Mouse (Mus musculus) lung, postnatal 0 days (tissue): ENCODE results near the gene Dpy19l1. TPM values are rescaled to one million over a fixed set of nuclear protein-coding genes. Genes with fewer than 3 reads are reported as not detected.

Source experiments
- ATAC-seq: fragments of 200-750 bp; cut with Nextera tagmentation; 2 replicates; pipeline ENCODE4 v1.8.0; 2017; ENCODE audit warnings: moderate library complexity
- DNase-seq: peaks from one replicate; pipeline ENCODE4 v3.0.0-alpha.2; 2016; ENCODE audit warnings: low spot score
- H3K27ac ChIP-seq: fragments of 300-500 bp; sonication (generic); 2 replicates; pipeline ENCODE4 v1.5.1; 2014; ENCODE audit warnings: antibody characterized with exemption, mild to moderate bottlenecking, low read length, mixed read lengths
- H3K27me3 ChIP-seq: fragments of 300-500 bp; sonication (generic); replicated peaks from 2 replicates; pipeline ENCODE4 v1.6.1; 2014; ENCODE audit warnings: low read length, mixed read lengths; ENCODE audit not compliant: insufficient read depth
- H3K36me3 ChIP-seq: fragments of 300-500 bp; sonication (generic); 2 replicates; pipeline ENCODE4 v1.6.1; 2014; ENCODE audit warnings: low read length, mixed read lengths; ENCODE audit not compliant: insufficient read depth
- H3K4me1 ChIP-seq: fragments of 300-500 bp; sonication (generic); 2 replicates; pipeline ENCODE4 v1.6.1; 2014; ENCODE audit warnings: antibody characterized with exemption, low read depth, low read length, mixed read lengths; ENCODE audit not compliant: insufficient read depth
- H3K4me2 ChIP-seq: fragments of 300-500 bp; sonication (generic); replicated peaks from 2 replicates; pipeline ENCODE4 v1.6.1; 2014; ENCODE audit warnings: low read depth, mild to moderate bottlenecking, low read length, moderate library complexity, mixed read lengths
- H3K4me3 ChIP-seq: fragments of 300-500 bp; sonication (generic); 2 replicates; pipeline ENCODE4 v1.5.1; 2014; ENCODE audit warnings: low read depth, low read length
- H3K9ac ChIP-seq: fragments of 300-500 bp; sonication (generic); replicated peaks from 2 replicates; pipeline ENCODE4 v1.6.1; 2014; ENCODE audit warnings: low read depth, mild to moderate bottlenecking
- H3K9me3 ChIP-seq: fragments of 300-500 bp; sonication (generic); 2 replicates; pipeline ENCODE4 v1.6.1; 2016; ENCODE audit warnings: low read length, mixed read lengths
- CTCF ChIP-seq: IDR thresholded peaks from 2 replicates; pipeline ENCODE4 v1.5.1; 2016; ENCODE audit warnings: antibody characterized with exemption, mild to moderate bottlenecking
- EP300 ChIP-seq: IDR thresholded peaks from 2 replicates; pipeline ENCODE4 v1.6.1; 2016; ENCODE audit warnings: antibody characterized with exemption, mild to moderate bottlenecking, control low read depth
- WGBS: fragments of 180-500 bp; shearing (Covaris S2); extraction: QIAGEN DNeasy Blood & Tissue Kit; methylation state at CpG from one replicate; pipeline ENCODE4 v1.1.7; 2014; 5-methylcytosine and 5-hydroxymethylcytosine counted together
- polyA plus RNA-seq: library from polyadenylated mRNA; unstranded; fragments of >200 nt; fragmentation: Nextera tagmentation; extraction: Ambion mirVana; gene quantifications from 2 replicates; pipeline ENCODE4 v1.2.1, GENCODE M21; 2015

Gene Dpy19l1
- 8.2 and 10.1 TPM in 2 replicates for polyA plus RNA-seq

DNA sequence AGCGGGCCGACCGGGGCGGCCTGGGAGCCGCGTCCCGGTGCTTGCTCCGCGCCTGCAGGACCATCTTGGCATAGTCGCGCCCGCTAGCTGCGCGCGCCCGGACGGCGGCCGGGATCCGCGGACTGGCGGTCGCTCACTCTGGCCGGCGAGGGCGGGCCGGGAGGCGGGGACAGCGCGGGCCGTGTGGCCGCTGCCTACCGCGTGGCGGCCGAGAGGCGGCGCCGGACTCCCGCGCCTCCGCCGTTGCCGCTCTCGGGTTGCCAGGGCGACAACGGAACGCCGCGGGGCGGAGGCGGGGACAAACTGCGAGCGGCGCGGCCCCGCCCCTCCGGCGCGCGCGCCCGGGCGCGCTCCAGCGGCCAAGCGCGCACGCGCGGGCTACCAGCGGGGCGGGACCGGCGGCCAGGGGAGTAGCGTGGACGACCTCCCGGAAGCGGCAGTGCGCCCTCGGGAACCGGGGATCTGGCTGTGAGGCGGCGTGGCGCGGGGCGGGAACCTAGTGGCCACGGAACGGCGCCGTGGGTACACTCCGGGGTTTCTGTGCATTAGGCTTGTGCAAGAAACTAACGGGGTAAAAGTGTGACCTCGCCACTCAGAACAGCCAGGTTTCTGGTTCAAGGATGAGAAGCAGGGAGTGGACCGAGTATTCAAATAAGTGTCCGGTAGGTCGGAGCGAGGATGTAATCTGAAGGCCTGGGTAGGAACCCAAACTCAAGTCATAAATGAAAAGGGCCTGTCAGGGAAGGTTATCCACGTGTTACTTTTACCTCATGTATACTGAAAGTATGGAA, at the start of gene Dpy19l1:
TSS of gene Dpy19l1 (minus strand) at position 74 of the 791 bp plus-strand sequence.
- Histone ChIP-seq H3K27ac (peak within 1 kb of the TSS; percentile 87), H3K9ac (peak within 1 kb of the TSS; percentile 43), H3K4me1 (peaks cover 3% of the 10 kb centered on the region; the same call in 1 of the 2 replicates), H3K4me2 (peak within 1 kb of the TSS; percentile 66), H3K36me3 (no peaks in the 10 kb centered on the region), H3K27me3 (no peaks in the 10 kb centered on the region), H3K9me3 (no peaks in the 10 kb centered on the region), H3K4me3 (peak within 1 kb of the TSS; percentile 79)
- ATAC-seq (peak; percentile 98), DNase-seq (peak; percentile 96)
- 1% methylated on average over 84 of the region's 99 CpGs for WGBS
- peak; percentile 48; the same call in 1 of the 2 replicates for TF ChIP-seq CTCF
- TF ChIP-seq EP300 = no peak

DNA sequence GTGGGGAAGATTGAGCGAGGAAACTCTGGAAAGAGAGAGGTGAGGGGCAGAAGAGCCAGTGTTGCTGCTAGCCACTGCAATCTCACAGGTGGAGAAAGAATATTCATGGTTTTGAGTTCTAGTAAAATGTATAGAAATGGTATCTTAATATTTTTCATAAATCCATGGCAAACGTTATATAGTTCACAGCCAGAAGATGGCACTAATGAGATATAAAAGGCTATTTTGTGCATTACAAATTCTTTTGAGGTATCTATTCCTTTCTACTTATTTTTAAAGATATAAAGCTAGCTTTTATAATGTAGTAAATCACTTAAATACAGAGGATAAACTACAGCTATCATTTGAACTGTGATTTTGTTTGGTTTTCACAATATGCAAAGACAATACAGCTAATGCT, 35.2 kb upstream of the Dpy19l1 start:
- H3K9ac ChIP-seq = no peak overlapping the region
- ATAC-seq (no peak), DNase-seq (no peak)
- H3K36me3 ChIP-seq = no peaks in the 10 kb centered on the region
- no peaks in the 10 kb centered on the region for H3K4me1 ChIP-seq
- H3K4me3 ChIP-seq = no peak overlapping the region
- WGBS = 29% methylated on average over 2 of the region's 2 CpGs
- H3K27me3 ChIP-seq = no peaks in the 10 kb centered on the region
- no peak for TF ChIP-seq CTCF
- no peak for TF ChIP-seq EP300
- H3K4me2 ChIP-seq = no peak overlapping the region
- H3K9me3 ChIP-seq = no peaks in the 10 kb centered on the region
- H3K27ac ChIP-seq = no peak overlapping the region

DNA sequence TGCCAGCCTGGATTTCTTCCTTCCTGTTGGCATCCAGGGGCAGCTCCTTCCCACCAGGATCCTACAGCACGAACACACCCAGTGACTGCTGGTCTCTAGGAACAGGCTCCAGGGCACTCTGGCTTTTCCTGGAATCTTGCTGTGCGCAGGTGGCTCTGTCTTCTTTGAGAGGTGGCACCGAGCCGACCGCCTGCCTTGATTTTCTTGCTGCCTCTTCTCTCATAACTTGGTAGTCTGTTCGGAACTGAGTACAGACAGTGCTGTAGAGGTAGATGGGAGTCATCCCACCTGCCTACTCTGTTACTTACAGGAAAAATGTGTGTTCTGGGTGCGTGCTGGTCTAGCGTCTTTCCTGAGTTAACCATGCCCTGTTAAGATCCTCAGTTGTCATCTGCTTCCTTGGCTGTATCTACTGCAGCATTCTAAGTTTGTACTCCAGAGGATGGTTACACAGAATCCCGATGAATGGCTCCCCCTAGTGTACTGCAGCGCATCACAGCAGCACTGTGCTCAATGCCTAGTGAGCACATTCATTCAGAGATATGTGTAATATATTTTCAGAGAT, 13.7 kb upstream of the Dpy19l1 start:
- 55% methylated on average over 10 of the region's 10 CpGs for WGBS
- Histone ChIP-seq H3K4me2 (no peak overlapping the region), H3K36me3 (no peaks in the 10 kb centered on the region), H3K9ac (no peak overlapping the region), H3K27ac (no peak overlapping the region), H3K9me3 (no peaks in the 10 kb centered on the region), H3K4me3 (no peak overlapping the region), H3K27me3 (no peaks in the 10 kb centered on the region), H3K4me1 (no peaks in the 10 kb centered on the region)
- peak; percentile 47 for ATAC-seq
- DNase-seq = peak; percentile 81
- TF ChIP-seq CTCF (peak; percentile 93), EP300 (no peak)

DNA sequence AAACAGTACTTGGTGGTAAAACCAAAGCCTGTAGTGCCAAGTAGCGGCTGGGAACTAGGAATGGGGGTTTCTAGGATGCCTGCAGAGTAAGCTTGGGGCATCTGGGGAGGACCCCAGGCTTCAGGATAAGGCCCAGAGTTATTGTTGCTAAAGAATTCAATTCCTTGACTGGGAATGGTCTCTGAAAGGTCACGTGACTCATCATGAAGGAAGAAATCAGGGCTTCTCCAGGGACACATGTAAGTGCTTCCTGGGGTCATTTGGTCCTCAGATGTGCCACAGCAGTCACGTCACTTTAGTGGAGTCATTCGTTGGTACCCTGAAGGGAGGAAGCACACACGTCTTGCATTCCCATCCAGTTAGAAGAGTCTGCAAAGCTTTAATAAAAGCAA, 11.1 kb upstream of the Dpy19l1 start:
- Histone ChIP-seq H3K36me3 (no peaks in the 10 kb centered on the region), H3K4me3 (no peak overlapping the region), H3K27ac (no peak overlapping the region), H3K9ac (no peak overlapping the region), H3K4me2 (no peak overlapping the region), H3K27me3 (no peaks in the 10 kb centered on the region), H3K9me3 (no peaks in the 10 kb centered on the region), H3K4me1 (no peaks in the 10 kb centered on the region)
- DNase-seq (no peak), ATAC-seq (no peak)
- TF ChIP-seq EP300 (no peak), CTCF (no peak)
- 71% methylated on average over 5 of the region's 5 CpGs for WGBS

DNA sequence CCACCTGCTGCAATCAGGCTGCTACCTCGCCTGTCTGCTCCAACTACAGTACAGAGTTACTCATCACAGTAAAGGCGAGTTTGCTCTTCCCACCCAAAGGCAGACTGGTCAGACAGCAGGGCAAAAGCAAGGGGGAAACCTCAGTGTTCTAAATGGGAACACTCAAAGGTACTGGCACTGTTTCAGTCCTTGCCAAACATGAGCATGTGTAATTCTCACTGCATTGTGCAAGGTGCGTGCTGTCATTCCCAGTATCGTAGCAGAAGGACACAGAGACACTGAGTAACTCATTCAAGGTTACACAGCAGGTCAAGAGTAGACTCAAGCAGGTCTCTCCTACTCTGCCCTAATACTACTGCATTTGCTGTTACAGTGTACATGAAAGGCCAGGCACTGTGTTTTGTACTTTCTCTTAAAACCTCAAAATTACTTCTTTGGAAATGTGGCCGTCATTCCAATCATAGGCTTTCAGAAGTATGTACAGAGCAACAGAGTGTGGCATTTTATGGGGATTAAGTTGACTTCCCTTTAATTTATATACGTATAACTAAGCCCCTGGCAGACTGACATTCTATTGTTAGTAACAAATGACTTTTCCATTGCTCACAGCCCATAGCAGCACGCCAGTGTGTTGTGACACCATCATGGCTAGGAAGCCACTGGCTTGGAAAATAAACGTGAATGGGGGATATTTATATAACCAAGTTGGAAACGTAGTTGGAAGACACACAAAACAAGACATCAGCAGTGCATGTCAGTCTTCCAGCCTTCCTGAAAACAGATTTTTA, 10.5 kb upstream of the Dpy19l1 start:
- H3K4me3 ChIP-seq = no peak overlapping the region
- H3K9me3 ChIP-seq = no peaks in the 10 kb centered on the region
- H3K4me2 ChIP-seq = no peak overlapping the region
- ATAC-seq (no peak), DNase-seq (no peak)
- WGBS = 64% methylated on average over 9 of the region's 9 CpGs
- no peaks in the 10 kb centered on the region for H3K36me3 ChIP-seq
- no peak overlapping the region for H3K9ac ChIP-seq
- no peaks in the 10 kb centered on the region for H3K27me3 ChIP-seq
- H3K4me1 ChIP-seq = no peaks in the 10 kb centered on the region
- no peak overlapping the region for H3K27ac ChIP-seq
- TF ChIP-seq EP300 (no peak), CTCF (no peak)

DNA sequence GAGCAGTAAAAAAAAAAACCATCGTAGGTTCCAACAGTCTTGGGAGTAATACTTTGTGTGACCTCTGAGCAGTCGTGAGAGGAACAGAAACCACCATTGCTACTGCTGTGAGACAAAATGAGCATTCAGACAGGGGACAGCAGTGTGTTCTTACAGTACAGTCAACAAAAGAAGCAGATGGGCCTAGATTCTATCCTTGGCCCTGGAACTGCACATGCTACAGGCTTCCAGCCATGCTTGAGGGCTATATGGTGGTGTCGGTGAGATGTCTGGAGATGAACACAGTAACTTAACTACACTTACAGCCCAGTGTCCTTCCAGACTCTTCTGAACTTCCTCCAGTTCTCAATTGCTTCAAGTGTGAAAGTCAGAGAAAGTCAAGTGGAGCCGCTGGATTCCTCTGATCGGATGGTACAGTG, 9.2 kb upstream of the Dpy19l1 start:
- no peak for TF ChIP-seq EP300
- TF ChIP-seq CTCF = no peak
- no peak overlapping the region for H3K27ac ChIP-seq
- H3K4me3 ChIP-seq = no peak overlapping the region
- no peaks in the 10 kb centered on the region for H3K36me3 ChIP-seq
- H3K4me2 ChIP-seq = no peak overlapping the region
- WGBS = 80% methylated on average over 5 of the region's 5 CpGs
- no peak overlapping the region for H3K9ac ChIP-seq
- H3K27me3 ChIP-seq = no peaks in the 10 kb centered on the region
- peak; percentile 16 for DNase-seq
- ATAC-seq = no peak
- H3K4me1 ChIP-seq = no peaks in the 10 kb centered on the region
- H3K9me3 ChIP-seq = no peaks in the 10 kb centered on the region
